Mouse (Mus musculus) neural tube, embryonic 10.5 days (tissue): ENCODE measurements at regions not wholly inside any gene's neighbourhood (a gene's known extent, or its start where the extent isn't known, plus 50 kb on each side); places are given as distances from the start of the nearest gene placed in this dataset.
A peak's percentile ranks its signal among the peaks of the same experiment; 100 is the strongest.

ENCODE experiments used
- DNase-seq: peaks from one replicate; pipeline ENCODE4 v3.0.0-alpha.2; 2017; ENCODE audit warnings: low spot score; ENCODE audit errors: extremely low spot score

GRCm38 (mm10) chr8:100942680-100943427 lies 1526.6 kb upstream of the Cdh8 start:
- no peak for DNase-seq

- DNase-seq: peak; percentile 16
Measured at GRCm38 (mm10) chr8:100939533-100939932, 1523.3 kb upstream of the Cdh8 start.

- DNase-seq: no peak
Measured at GRCm38 (mm10) chr8:100890307-100890706, 1474.0 kb upstream of the Cdh8 start.

- DNase-seq: no peak
Measured at GRCm38 (mm10) chr8:100865624-100866023, 1449.4 kb upstream of the Cdh8 start.

GRCm38 (mm10) chr8:100850822-100851437 lies 1434.7 kb upstream of the Cdh8 start:
- peak; percentile 40 for DNase-seq
